Mouse (Mus musculus): Measurements from ENCODE around the gene Gclc. TPM values are rescaled to one million over a fixed set of nuclear protein-coding genes. Genes with fewer than 3 reads are reported as not detected.

Gene Gclc
- 73.3 and 88.4 TPM in 2 replicates for total RNA-seq (2014; fragmentation: Nextera tagmentation)
- 74.4 and 85.9 TPM in 2 replicates for total RNA-seq (2017)

DNA sequence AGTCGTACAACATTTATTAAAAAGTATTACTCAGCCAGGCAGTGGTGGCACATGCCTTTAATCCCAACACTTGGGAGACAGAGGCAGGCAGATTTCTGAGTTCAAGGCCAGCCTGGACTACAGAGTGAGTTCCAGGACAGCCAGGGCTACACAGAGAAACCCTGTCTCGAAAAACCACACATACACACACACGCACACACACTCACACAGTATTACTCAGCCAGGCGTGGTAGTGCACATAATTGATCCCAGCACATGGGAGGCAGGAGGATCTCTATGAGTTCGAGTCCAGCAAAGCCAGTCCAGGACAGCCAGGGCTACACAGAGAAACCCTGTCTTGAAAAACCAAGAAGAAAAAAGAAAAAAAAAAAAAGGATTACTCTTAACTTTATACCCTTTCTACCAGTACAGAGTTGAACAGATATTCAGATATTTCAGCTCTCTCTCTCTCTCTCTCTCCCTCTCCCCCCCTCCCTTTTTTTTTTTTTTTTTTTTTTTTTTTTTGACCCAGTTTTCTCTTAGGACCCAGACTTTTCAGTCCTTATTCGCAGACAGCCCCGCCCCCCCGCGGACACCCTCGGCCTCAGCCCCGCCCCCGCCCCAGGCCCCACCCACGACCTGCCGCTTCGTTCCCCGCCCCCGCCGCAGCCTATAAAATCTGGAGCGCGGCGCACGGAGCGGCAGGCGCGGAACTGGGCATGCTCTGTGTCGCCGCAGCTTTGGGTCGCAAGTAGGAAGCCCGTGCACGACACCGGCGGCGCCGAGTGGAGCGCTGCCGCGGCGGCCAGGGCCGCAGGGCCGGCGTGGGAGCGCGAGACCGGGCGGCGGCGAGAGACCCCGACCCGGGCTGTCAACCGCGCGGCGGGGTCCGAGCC lies at the start of gene Gclc:
Gene Gclc (plus strand): TSS at position 683 of the 875 bp plus-strand sequence.
- ATAC-seq (replicated peaks; ENCODE audit: low FRiP score, low TSS enrichment, poor library complexity, severe bottlenecking), result 0 out of 2 replicates have a peak, but pooled peaks have one; percentile 16

GRCm38 (mm10) chr9:77706515-77706914 lies 47.8 kb upstream of the Gclc start:
- no peak for ATAC-seq (replicated peaks; ENCODE audit: low FRiP score, low TSS enrichment, poor library complexity, severe bottlenecking)

DNA sequence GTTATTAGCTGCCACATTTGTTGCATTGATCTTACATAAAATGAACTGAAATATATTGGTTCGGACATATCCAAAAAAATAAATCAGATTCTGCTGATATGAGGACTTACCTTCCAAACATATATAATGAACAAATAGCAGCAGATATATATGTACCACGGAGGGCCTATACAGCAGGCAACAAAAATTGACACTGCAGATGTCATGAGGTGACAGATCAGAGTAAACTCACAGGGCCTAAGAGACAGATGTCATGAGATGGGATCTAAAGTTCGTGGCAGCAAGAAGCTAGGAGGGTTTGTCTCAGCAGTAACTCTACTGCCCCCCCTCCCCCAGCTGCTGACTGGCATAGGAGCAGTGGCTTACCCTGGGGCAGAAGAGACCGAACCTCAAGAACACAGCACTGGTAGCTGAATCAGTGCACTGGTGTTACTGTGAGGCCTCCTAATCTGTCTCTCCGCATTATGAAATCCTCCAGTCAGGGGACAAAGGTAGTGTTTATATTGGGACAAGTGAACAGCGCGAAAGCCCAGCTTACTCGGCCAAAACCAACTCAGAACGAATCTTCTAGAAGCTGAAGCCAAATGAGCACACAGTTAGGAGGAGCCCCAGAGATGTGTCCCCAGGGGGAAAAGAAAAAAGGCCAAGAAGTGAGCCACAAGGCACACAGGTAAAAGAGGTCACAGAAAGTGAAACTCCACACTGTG lies 46.7 kb upstream of the Gclc start:
- ATAC-seq (replicated peaks; ENCODE audit: low FRiP score, low TSS enrichment, poor library complexity, severe bottlenecking), result no peak

DNA sequence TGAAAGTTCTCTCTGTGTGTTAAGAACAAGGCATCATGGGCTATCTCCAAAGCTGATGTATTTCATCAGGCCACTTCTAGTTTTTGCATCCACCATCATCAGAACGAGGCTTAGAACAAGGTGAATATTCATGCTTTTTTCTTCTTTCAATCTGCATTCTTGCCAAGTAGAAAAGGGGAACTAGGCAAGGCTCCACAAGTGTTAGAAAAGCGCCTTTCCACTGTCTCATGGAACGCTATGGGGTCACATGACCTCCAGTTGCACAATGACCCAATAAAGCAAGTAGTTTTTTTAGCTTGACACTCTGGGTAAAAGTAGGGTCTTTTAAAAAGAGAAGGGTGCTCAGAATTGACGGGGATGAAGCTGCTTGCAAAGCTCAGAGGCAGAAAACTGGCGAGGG lies 45.4 kb upstream of the Gclc start:
- no peak for ATAC-seq (replicated peaks; ENCODE audit: low FRiP score, low TSS enrichment, poor library complexity, severe bottlenecking)

GRCm38 (mm10) chr9:77711021-77711569 lies 43.2 kb upstream of the Gclc start:
- ATAC-seq (replicated peaks; ENCODE audit: low FRiP score, low TSS enrichment, poor library complexity, severe bottlenecking), result no peak

DNA sequence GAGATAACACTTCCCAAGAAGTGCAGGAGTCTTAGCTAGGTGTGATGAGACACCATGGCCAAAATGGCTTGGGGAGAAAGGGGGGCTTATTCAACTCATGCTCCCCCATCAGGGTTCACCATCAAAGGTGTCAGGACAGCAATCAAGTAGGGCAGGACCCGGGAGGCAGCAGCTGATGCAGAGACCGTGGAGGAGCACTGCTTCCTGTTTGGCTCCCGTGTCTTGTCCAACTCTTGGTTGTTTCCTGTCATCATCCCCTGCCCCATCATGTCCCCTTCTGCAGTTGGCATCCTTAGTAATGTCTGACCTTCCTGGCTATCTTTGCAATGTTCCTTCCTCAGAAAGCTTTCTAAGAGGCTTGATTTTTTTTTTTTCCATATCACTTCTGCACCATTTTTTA lies 41.5 kb upstream of the Gclc start:
- ATAC-seq (replicated peaks; ENCODE audit: low FRiP score, low TSS enrichment, poor library complexity, severe bottlenecking), result no peak

DNA sequence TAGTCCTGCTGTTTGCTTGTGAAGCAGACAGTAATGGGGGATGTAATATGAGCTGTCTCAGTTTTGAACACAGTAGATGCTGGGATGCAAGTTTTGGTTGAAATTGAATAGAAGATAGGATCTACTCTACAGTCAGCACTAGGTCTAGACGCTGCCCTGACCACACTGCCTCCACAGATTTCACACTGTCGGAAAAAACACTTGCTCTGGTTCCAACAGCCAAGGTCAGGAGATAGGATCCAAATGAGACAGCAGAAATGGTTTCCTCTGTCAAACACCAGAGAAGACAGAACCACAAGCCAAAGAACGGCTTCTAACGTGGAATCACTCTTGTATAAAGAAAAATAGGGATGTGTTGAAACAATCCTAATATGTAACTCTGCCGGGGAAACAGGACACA lies 41.0 kb upstream of the Gclc start:
- no peak for ATAC-seq (replicated peaks; ENCODE audit: low FRiP score, low TSS enrichment, poor library complexity, severe bottlenecking)

DNA sequence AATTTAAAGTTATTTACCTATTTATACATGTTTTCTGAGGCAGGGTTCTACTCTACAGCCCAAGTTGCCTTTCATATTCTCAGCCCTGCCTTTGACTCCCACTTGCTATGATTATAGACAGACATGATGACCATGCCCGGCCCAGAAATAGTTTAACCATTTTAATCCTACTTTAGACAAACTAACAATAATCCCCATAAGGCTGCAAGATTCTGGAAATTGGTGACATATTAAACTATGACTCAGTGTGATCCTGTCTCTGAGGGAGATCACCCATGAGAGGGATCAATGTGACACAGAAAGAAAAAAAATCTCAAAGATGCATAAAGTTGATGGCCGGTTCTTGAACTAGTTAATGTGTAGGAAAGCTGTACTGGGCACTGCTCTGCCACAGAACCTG lies 39.1 kb upstream of the Gclc start:
- no peak for ATAC-seq (replicated peaks; ENCODE audit: low FRiP score, low TSS enrichment, poor library complexity, severe bottlenecking)

DNA sequence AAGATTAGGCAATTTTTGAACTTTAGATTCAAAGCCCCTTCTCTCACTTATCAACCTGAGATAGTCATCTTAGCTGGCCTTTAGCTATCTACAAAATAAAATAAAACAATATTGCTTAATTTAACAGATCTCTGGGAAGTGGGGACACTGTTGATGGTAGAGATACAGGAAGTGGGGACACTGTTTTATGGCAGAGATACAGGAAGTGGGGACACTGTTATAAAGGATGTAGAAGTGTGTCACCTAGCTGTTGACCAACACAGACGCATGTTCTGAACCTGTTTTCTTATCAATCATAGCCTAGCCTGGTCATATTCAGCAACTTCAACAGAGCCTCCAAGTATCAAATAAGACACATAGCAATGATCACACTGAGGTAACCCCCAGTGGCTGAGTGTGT lies 38.3 kb upstream of the Gclc start:
- no peak for ATAC-seq (replicated peaks; ENCODE audit: low FRiP score, low TSS enrichment, poor library complexity, severe bottlenecking)

DNA sequence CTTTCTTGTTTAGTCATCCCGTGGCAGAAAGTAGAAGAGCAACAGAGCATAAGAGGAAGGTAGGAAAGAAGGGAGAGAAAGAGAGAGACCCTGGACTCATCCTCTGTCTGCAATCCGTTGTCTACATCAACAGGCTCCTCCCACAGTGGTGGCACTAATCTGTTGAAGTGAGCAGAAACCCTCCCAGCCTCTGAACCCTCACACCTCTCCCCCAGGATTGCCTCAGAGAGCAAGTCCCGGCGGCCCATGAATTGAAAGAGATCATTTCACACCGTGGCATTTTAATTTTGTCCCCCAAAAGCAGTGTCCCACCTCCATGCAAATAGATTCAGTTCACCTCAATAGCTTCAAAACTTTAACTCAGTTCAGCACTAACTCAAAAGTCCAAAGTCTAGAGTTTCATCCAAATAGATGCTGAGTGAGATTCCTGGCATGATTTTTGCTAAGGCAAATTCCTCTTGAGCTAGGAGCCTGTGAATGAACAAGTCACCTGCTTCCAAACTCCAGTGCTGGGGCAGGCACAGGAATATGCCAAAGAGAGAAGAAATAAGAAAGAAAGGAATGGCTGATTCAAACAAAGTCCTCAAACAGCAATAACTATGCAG lies 36.4 kb upstream of the Gclc start:
- no peak for ATAC-seq (replicated peaks; ENCODE audit: low FRiP score, low TSS enrichment, poor library complexity, severe bottlenecking)

GRCm38 (mm10) chr9:77718816-77719411 lies 35.4 kb upstream of the Gclc start:
- ATAC-seq (replicated peaks; ENCODE audit: low FRiP score, low TSS enrichment, poor library complexity, severe bottlenecking), result no peak

- ATAC-seq (replicated peaks; ENCODE audit: low FRiP score, low TSS enrichment, poor library complexity, severe bottlenecking), result no peak
Measured at GRCm38 (mm10) chr9:77719675-77720074, 34.7 kb upstream of the Gclc start.

- ATAC-seq (replicated peaks; ENCODE audit: low FRiP score, low TSS enrichment, poor library complexity, severe bottlenecking), result no peak
Measured at GRCm38 (mm10) chr9:77722381-77722780, 32.0 kb upstream of the Gclc start.

DNA sequence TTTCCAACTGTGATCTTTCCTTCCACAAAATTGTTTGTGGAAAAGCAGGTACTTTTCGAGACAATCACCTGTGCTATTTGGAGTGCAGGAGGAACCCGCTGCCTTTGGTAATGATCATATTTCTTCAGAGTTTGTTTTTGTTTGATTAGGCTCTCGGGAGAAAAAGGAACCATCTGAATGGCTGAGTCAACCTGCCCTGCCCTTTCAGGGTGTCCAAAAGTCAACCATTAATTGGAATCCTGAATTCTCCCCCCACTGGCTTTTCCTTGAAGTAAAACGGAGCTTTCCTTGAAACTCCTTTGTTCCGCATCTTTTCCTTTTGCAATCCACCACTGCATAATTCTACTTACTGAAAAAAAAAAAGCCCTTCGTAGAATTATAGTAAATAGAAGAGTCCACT lies 30.1 kb upstream of the Gclc start:
- no peak for ATAC-seq (replicated peaks; ENCODE audit: low FRiP score, low TSS enrichment, poor library complexity, severe bottlenecking)

- no peak for ATAC-seq (replicated peaks; ENCODE audit: low FRiP score, low TSS enrichment, poor library complexity, severe bottlenecking)
Measured at GRCm38 (mm10) chr9:77725448-77725847, 28.9 kb upstream of the Gclc start.

- no peak for ATAC-seq (replicated peaks; ENCODE audit: low FRiP score, low TSS enrichment, poor library complexity, severe bottlenecking)
Measured at GRCm38 (mm10) chr9:77726018-77726684, 28.2 kb upstream of the Gclc start.

GRCm38 (mm10) chr9:77727012-77727411 lies 27.3 kb upstream of the Gclc start:
- ATAC-seq (replicated peaks; ENCODE audit: low FRiP score, low TSS enrichment, poor library complexity, severe bottlenecking), result no peak

- ATAC-seq (replicated peaks; ENCODE audit: low FRiP score, low TSS enrichment, poor library complexity, severe bottlenecking), result no peak
Measured at GRCm38 (mm10) chr9:77732067-77732466, 22.3 kb upstream of the Gclc start.
